Mouse (Mus musculus): ENCODE measurements around the gene 4930558C23Rik. TPM values are rescaled to one million over a fixed set of nuclear protein-coding genes. Genes with fewer than 3 reads are reported as not detected.

Gene 4930558C23Rik
- total and polyA plus RNA-seq, 3 experiments = not detected

GRCm38 (mm10) chr3:95435561-95435960 is 32.9 kb upstream of the 4930558C23Rik start:
- Histone ChIP-seq H3K4me3 (replicated peaks in 1 of 3; ENCODE audit: low read depth in 2 of 3, low read length in 2 of 3, poor library complexity in 1 of 3) (peak overlapping the region in 2 of 3 experiments; percentile 79 to 98), H3K4me2 (ENCODE audit: insufficient read depth, low read depth, poor library complexity, severe bottlenecking) (no peak overlapping the region), H3K79me2 (replicated peaks; ENCODE audit: control insufficient read depth, extremely low read depth, insufficient read depth, poor library complexity, severe bottlenecking) (peaks cover 26% of the 10 kb centered on the region), H3K9me3 (replicated peaks; ENCODE audit: low read length) (no peaks in the 10 kb centered on the region), H3K36me3 (replicated peaks in 1 of 2; ENCODE audit: control insufficient read depth in 1 of 2, insufficient read depth in 1 of 2, low read length in 1 of 2) (peaks cover 5 to 26% of the 10 kb centered on the region in 2 experiments), H3K4me1 (ENCODE audit: control insufficient read depth in 1 of 2, insufficient read depth in 2 of 2) (peaks cover 0 to 15% of the 10 kb centered on the region in 2 experiments; a peak in 1 of 4 replicates), H3K27ac (ENCODE audit: insufficient read depth, low read depth) (no peak overlapping the region), H3K27me3 (replicated peaks) (no peaks in the 10 kb centered on the region), H3K9ac (ENCODE audit: insufficient read depth, low read depth) (no peak overlapping the region)
- in situ Hi-C loops (cut with MboI; ENCODE audit: low pct_ligation_motif_present, low pct_unique_long_range_greater_than_20kb, low sequenced_read_pairs) (no loop called here), dilution Hi-C loops (cut with MboI; ENCODE audit: extremely low pct_ligation_motif_present, extremely low pct_unique_long_range_greater_than_20kb, low sequenced_read_pairs) (no loop called here)
- no peak for DNase-seq (ENCODE audit: extremely low read depth)
- TF ChIP-seq NELFE (IDR thresholded peaks at IDR 0.05; ENCODE audit: low read depth, low read length) (no peak), KAT2A (IDR thresholded peaks at IDR 0.05; ENCODE audit: insufficient replicate concordance, low read length) (no peak), GABPA (IDR thresholded peaks at IDR 0.05; ENCODE audit: insufficient replicate concordance, low read depth, low read length) (no peak), BHLHE40 (IDR thresholded peaks at IDR 0.05; ENCODE audit: low read depth, low read length) (no peak), SIN3A (IDR thresholded peaks at IDR 0.05; ENCODE audit: low read length) (no peak), HCFC1 (IDR thresholded peaks at IDR 0.05; ENCODE audit: low read depth, low read length) (no peak)

DNA sequence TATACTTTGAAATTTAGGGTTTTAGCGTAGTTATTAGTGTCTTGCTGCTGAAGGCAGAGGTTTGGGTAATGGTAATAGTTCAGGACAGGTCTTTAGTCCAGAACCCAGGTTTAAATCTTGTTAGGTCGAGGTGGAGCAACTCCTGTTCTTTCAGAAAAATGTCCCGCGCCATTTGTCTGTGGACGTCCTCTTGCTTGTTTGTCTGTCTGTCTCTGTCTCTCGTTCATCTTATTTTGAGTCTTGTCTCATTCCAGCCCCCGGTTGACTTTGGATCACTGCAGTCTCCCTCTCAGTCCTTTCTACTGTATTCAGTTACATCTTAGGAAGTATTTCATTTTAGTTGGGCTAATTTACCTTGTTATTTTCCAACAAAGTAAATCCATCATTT is 32.3 kb upstream of the 4930558C23Rik start:
- H3K9ac ChIP-seq (ENCODE audit: insufficient read depth, low read depth) = peak overlapping the region; percentile 60
- peak overlapping the region; percentile 94 for H3K4me2 ChIP-seq (ENCODE audit: insufficient read depth, low read depth, poor library complexity, severe bottlenecking)
- peaks cover 5 to 26% of the 10 kb centered on the region in 2 experiments for H3K36me3 ChIP-seq (replicated peaks in 1 of 2; ENCODE audit: control insufficient read depth in 1 of 2, insufficient read depth in 1 of 2, low read length in 1 of 2)
- DNase-seq (ENCODE audit: extremely low read depth) = peak; percentile 29
- no peaks in the 10 kb centered on the region for H3K9me3 ChIP-seq (replicated peaks; ENCODE audit: low read length)
- TF ChIP-seq PAX5 (IDR thresholded peaks at IDR 0.05; ENCODE audit: low read length) (no peak), POLR2AphosphoS2 (IDR thresholded peaks at IDR 0.05; ENCODE audit: low read depth, low read length) (no peak), ZMIZ1 (IDR thresholded peaks at IDR 0.05; ENCODE audit: low read depth, low read length) (no peak), ZNF384 (IDR thresholded peaks at IDR 0.05; ENCODE audit: low read depth, low read length) (no peak), GABPA (IDR thresholded peaks at IDR 0.05; ENCODE audit: insufficient replicate concordance, low read depth, low read length) (no peak), BHLHE40 (IDR thresholded peaks at IDR 0.05; ENCODE audit: low read depth, low read length) (no peak), ETS1 (conservative IDR thresholded peaks at IDR 0.05; ENCODE audit: low read depth, low read length) (no peak), EP300 (IDR thresholded peaks at IDR 0.05; ENCODE audit: low read length) (no peak), CHD1 (IDR thresholded peaks at IDR 0.05; ENCODE audit: low read depth, low read length) (no peak), MXI1 (IDR thresholded peaks at IDR 0.05; ENCODE audit: low read depth, low read length) (no peak)
- H3K27me3 ChIP-seq (replicated peaks) = no peaks in the 10 kb centered on the region
- peaks cover 0 to 15% of the 10 kb centered on the region in 2 experiments; a peak in 1 of 4 replicates for H3K4me1 ChIP-seq (ENCODE audit: control insufficient read depth in 1 of 2, insufficient read depth in 2 of 2)
- peaks cover 22% of the 10 kb centered on the region for H3K79me2 ChIP-seq (replicated peaks; ENCODE audit: control insufficient read depth, extremely low read depth, insufficient read depth, poor library complexity, severe bottlenecking)
- no peak overlapping the region for H3K27ac ChIP-seq (ENCODE audit: insufficient read depth, low read depth)
- dilution Hi-C loops (cut with MboI; ENCODE audit: extremely low pct_ligation_motif_present, extremely low pct_unique_long_range_greater_than_20kb, low sequenced_read_pairs) (no loop called here), in situ Hi-C loops (cut with MboI; ENCODE audit: low pct_ligation_motif_present, low pct_unique_long_range_greater_than_20kb, low sequenced_read_pairs) (no loop called here)
- H3K4me3 ChIP-seq (replicated peaks in 1 of 3; ENCODE audit: low read depth in 2 of 3, low read length in 2 of 3, poor library complexity in 1 of 3) = peak overlapping the region; percentile 79 to 98 (median 79)
